Mouse (Mus musculus) lung, embryonic 16.5 days (tissue): ENCODE measurements at regions not wholly inside any gene's neighbourhood (a gene's known extent, or its start where the extent isn't known, plus 50 kb on each side); places are given as distances from the start of the nearest gene placed in this dataset.

Experiments used
- ATAC-seq: fragments of 200-750 bp; cut with Nextera tagmentation; 2 replicates; pipeline ENCODE4 v1.8.0; 2017; ENCODE audit warnings: low read depth, mild to moderate bottlenecking, moderate library complexity
- H3K27ac ChIP-seq: fragments of 300-500 bp; sonication (generic); 2 replicates; pipeline ENCODE4 v1.5.1; 2014; ENCODE audit warnings: mild to moderate bottlenecking, control low read depth, low read length
- H3K27me3 ChIP-seq: fragments of 300-500 bp; sonication (generic); 2 replicates; pipeline ENCODE4 v1.6.1; 2014; ENCODE audit warnings: low read depth, low read length, mixed read lengths; ENCODE audit not compliant: control insufficient read depth, insufficient read depth
- H3K36me3 ChIP-seq: fragments of 300-500 bp; sonication (generic); 2 replicates; pipeline ENCODE4 v1.6.1; 2014; ENCODE audit warnings: low read length; ENCODE audit not compliant: control insufficient read depth, insufficient read depth
- H3K4me1 ChIP-seq: fragments of 300-500 bp; sonication (generic); replicated peaks from 2 replicates; pipeline ENCODE4 v1.6.1; 2014; ENCODE audit warnings: low read length, mixed read lengths; ENCODE audit not compliant: control insufficient read depth, insufficient read depth
- H3K4me2 ChIP-seq: fragments of 300-500 bp; sonication (generic); 2 replicates; pipeline ENCODE4 v1.6.1; 2014; ENCODE audit warnings: low read depth, low read length, control low read depth
- H3K4me3 ChIP-seq: fragments of 300-500 bp; sonication (generic); 2 replicates; pipeline ENCODE4 v1.5.1; 2014; ENCODE audit warnings: mild to moderate bottlenecking, low read length, control low read depth
- H3K9ac ChIP-seq: fragments of 300-500 bp; sonication (generic); 2 replicates; pipeline ENCODE4 v1.6.1; 2014; ENCODE audit warnings: low read length, control low read depth
- H3K9me3 ChIP-seq: fragments of 300-500 bp; sonication (generic); 2 replicates; pipeline ENCODE4 v1.6.1; 2016; ENCODE audit warnings: low read length; ENCODE audit not compliant: control insufficient read depth
- WGBS: fragments of 180-500 bp; shearing (Covaris S2); extraction: QIAGEN DNeasy Blood & Tissue Kit; methylation state at CpG from one replicate; pipeline ENCODE4 v1.1.7; 2014; 5-methylcytosine and 5-hydroxymethylcytosine counted together

DNA sequence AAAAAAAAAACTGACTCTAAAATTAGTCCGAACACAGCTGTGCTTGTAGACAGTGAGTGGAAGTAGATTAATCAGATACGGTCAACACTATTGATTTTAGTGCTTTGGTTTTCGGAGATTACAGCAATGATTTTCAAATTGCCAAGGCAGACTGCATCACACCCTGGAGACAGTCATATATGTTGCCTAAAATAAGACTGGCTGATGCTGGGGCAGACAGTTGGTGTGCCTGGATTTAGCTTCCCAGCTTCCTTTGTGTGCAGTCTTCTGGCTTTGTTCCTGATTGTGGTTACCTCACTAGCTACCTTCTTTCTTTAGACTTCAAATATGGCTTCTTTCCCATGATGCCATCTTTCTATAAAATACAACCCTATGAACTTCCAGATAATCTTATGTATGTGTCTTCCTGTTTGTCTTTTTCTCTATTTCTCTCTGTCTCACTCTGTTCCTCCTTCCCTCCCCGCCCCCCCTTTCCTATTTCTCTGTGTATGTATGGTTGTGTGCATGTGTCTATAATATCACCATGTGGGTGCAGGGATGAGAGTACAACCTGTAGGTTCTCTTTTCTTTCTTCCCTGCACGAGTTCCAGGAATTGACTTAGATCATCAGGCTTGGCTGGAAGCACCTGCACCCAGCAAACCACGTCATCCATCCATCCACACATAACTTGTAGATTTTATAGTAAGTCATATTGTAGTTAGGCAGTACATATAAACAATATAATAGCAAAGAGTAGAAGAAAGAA lies 199.7 kb upstream of the Gm9008 start:
- Histone ChIP-seq H3K4me1 (no peaks in the 10 kb centered on the region), H3K27me3 (no peaks in the 10 kb centered on the region), H3K4me2 (no peak overlapping the region), H3K9me3 (no peaks in the 10 kb centered on the region), H3K9ac (no peak overlapping the region), H3K27ac (no peak overlapping the region), H3K4me3 (no peak overlapping the region), H3K36me3 (no peaks in the 10 kb centered on the region)
- WGBS, result 71% methylated on average over 6 of the region's 6 CpGs
- ATAC-seq, result no peak

DNA sequence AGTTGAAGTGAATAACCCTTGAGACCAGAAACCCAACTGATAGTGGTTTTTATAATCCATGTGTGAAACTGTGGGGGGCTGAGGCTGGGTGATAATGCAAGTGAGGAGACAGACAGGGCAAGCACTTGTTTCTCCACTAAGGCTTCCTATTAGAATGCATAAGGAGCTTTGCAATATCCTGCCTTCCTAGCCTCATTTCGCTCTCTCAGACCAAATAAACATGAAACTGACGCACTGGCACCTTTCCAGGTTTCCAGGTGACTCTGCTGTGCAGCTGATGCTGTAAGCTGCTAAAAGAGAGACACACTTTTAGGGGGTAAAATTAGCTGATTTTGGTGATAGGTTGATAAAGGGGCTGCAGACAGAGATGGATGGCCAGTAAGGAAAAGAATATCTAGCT lies 191.2 kb upstream of the Gm9008 start:
- WGBS, result 39% methylated on average over 2 of the region's 2 CpGs
- Histone ChIP-seq H3K4me3 (no peak overlapping the region), H3K9ac (no peak overlapping the region), H3K9me3 (no peaks in the 10 kb centered on the region), H3K4me2 (no peak overlapping the region), H3K36me3 (no peaks in the 10 kb centered on the region), H3K4me1 (no peaks in the 10 kb centered on the region), H3K27me3 (no peaks in the 10 kb centered on the region), H3K27ac (no peak overlapping the region)
- ATAC-seq, result no peak

DNA sequence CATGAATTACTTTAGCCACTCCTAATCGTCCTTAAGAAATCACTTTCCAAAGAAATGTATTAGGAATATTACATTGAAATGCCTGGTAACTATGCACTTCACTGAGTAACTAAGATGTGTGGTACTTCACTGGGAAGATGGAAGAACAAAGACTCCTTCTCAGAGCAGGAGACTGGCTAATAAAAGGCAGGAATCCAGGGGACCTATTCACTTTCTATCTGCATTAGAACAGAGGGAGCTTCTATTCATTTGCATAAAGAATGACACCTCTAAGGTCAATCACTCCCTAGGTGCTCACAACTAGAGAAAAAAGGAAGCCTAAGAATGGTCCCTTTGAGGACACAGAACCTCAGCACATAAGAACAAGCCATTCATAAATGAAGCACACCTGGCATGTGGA lies 142.0 kb upstream of the Gm9008 start:
- no peaks in the 10 kb centered on the region for H3K36me3 ChIP-seq
- H3K9me3 ChIP-seq, result no peaks in the 10 kb centered on the region
- no peak for ATAC-seq
- H3K4me2 ChIP-seq, result no peak overlapping the region
- H3K9ac ChIP-seq, result no peak overlapping the region
- H3K27ac ChIP-seq, result no peak overlapping the region
- WGBS, result 52% methylated on average over 1 of the region's 1 CpGs
- H3K4me3 ChIP-seq, result no peak overlapping the region
- no peaks in the 10 kb centered on the region for H3K27me3 ChIP-seq
- H3K4me1 ChIP-seq, result no peaks in the 10 kb centered on the region

DNA sequence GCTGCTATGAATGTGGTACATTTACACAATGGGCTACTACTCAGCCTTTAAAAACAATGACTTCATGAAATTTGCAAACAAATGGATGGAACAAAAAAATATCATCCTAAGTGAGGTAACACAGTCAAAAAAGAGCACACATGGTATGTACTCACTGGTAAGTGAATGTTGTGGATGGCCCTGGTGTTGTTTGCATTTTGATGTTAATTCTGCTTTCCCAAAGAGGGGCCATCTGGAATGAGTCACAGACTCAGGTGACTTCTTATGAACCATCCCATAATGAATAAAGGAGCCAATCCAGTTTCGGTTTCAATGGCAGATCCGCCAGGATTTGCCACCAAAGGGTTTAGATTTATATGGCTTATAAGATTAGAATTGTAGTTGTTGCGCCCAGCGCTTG lies 130.8 kb upstream of the Gm9008 start:
- Histone ChIP-seq H3K27me3 (no peaks in the 10 kb centered on the region), H3K9me3 (no peaks in the 10 kb centered on the region), H3K9ac (no peak overlapping the region), H3K36me3 (no peaks in the 10 kb centered on the region), H3K4me1 (no peaks in the 10 kb centered on the region), H3K4me3 (no peak overlapping the region), H3K4me2 (no peak overlapping the region), H3K27ac (no peak overlapping the region)
- 87% methylated on average over 4 of the region's 4 CpGs for WGBS
- ATAC-seq, result no peak

DNA sequence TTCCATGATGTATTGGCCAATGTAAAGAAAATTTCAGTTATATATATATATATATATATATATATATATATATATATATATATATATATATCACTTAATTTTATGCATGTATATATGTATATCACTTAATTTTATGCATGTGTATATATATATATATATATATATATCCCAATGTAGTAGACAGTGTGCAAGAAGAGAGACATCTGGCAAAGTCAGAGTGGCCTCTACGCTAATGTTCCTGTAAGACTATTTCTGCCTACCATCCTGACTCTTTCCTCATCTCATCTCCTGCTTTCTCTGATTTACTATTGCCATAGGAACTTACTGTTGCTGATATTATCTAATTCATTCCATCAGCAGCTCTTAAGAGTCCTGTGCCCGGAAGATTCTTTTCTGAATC lies 123.9 kb upstream of the Gm9008 start:
- H3K9ac ChIP-seq, result no peak overlapping the region
- no peaks in the 10 kb centered on the region for H3K36me3 ChIP-seq
- 0 out of 2 replicates have a peak, but pooled peaks cover 2% of the 10 kb centered on the region for H3K4me1 ChIP-seq
- no peak overlapping the region for H3K4me2 ChIP-seq
- H3K4me3 ChIP-seq, result no peak overlapping the region
- no peaks in the 10 kb centered on the region for H3K9me3 ChIP-seq
- no peaks in the 10 kb centered on the region for H3K27me3 ChIP-seq
- ATAC-seq, result peak; percentile 66; the same call in 1 of the 2 replicates
- H3K27ac ChIP-seq, result no peak overlapping the region
- WGBS, result 44% methylated on average over 2 of the region's 2 CpGs

DNA sequence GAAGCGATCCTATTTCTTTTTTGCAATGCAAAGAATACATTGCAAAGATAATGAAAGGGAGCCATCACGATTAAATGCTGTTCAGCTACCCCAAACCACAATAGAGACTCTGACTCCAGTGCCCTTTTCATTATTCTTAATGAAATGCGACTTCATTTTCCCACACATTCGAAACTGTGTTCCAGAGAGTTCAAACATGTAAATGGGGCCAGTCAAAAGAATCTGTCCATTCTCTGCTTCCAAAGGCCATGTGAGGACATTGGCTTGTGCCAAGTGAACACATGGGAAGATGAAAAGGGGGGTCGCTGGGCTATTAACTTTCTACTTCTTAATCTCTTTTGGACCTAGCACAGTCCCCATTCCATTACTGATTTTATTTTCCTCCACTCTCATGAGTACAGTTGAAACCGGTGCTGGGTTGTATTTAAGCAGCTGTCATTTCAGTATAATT lies 123.2 kb upstream of the Gm9008 start:
- Histone ChIP-seq H3K27me3 (no peaks in the 10 kb centered on the region), H3K36me3 (no peaks in the 10 kb centered on the region), H3K9ac (no peak overlapping the region), H3K27ac (no peak overlapping the region), H3K9me3 (no peaks in the 10 kb centered on the region), H3K4me1 (0 out of 2 replicates have a peak, but pooled peaks cover 2% of the 10 kb centered on the region), H3K4me3 (no peak overlapping the region), H3K4me2 (no peak overlapping the region)
- ATAC-seq, result peak; percentile 82
- 52% methylated on average over 6 of the region's 6 CpGs for WGBS
